Mouse (Mus musculus) heart, embryonic 15.5 days (tissue): ENCODE measurements around the gene Mast1. TPM values are rescaled to one million over a fixed set of nuclear protein-coding genes. Genes with fewer than 3 reads are reported as not detected.
A peak's percentile ranks its signal among the peaks of the same experiment; 100 is the strongest.

Experiments used
- ATAC-seq: fragments of 200-750 bp; cut with Nextera tagmentation; replicated peaks from 2 replicates; pipeline ENCODE4 v1.8.0; 2017; ENCODE audit warnings: low read depth, moderate TSS enrichment; ENCODE audit not compliant: insufficient number of reproducible peaks, insufficient read depth, low FRiP score
- H3K27ac ChIP-seq: fragments of 300-500 bp; sonication (generic); 2 replicates; pipeline ENCODE4 v1.5.1; 2015; ENCODE audit warnings: mild to moderate bottlenecking, inconsistent platforms
- H3K27me3 ChIP-seq: fragments of 300-500 bp; sonication (generic); 2 replicates; pipeline ENCODE4 v1.6.1; 2015; ENCODE audit warnings: inconsistent platforms
- H3K36me3 ChIP-seq: fragments of 300-500 bp; sonication (generic); 2 replicates; pipeline ENCODE4 v1.6.1; 2015; ENCODE audit warnings: mild to moderate bottlenecking, inconsistent platforms
- H3K4me1 ChIP-seq: fragments of 300-500 bp; sonication (generic); replicated peaks from 2 replicates; pipeline ENCODE4 v1.6.1; 2015; ENCODE audit warnings: inconsistent platforms
- H3K4me2 ChIP-seq: fragments of 300-500 bp; sonication (generic); 2 replicates; pipeline ENCODE4 v1.6.1; 2015; ENCODE audit warnings: inconsistent platforms, mild to moderate bottlenecking, moderate library complexity
- H3K4me3 ChIP-seq: fragments of 300-500 bp; sonication (generic); 2 replicates; pipeline ENCODE4 v1.5.1; 2015; ENCODE audit warnings: mild to moderate bottlenecking, inconsistent platforms
- H3K9ac ChIP-seq: fragments of 300-500 bp; sonication (generic); 2 replicates; pipeline ENCODE4 v1.6.1; 2015; ENCODE audit warnings: mild to moderate bottlenecking, inconsistent platforms
- H3K9me3 ChIP-seq: fragments of 300-500 bp; sonication (generic); replicated peaks from 2 replicates; pipeline ENCODE4 v1.6.1; 2016; ENCODE audit warnings: inconsistent platforms
- WGBS: fragments of 180-500 bp; shearing (Covaris S2); methylation state at CpG from one replicate; pipeline ENCODE4 v1.1.7; 2015; ENCODE audit warnings: mixed read lengths; 5-methylcytosine and 5-hydroxymethylcytosine counted together
- microRNA-seq: library from miRNA; unstranded; fragments of <30 nt; microRNA quantifications from one replicate; pipeline ENCODE4, GENCODE M21; 2016
- polyA plus RNA-seq: library from polyadenylated mRNA; unstranded; fragments of >200 nt; fragmentation: Nextera tagmentation; extraction: Ambion mirVana; gene quantifications from 2 replicates; pipeline ENCODE4 v1.2.1, GENCODE M21; 2015

The Mast1 gene
- polyA plus RNA-seq, 1 experiment from 2014 or later, result 0.09 TPM

DNA sequence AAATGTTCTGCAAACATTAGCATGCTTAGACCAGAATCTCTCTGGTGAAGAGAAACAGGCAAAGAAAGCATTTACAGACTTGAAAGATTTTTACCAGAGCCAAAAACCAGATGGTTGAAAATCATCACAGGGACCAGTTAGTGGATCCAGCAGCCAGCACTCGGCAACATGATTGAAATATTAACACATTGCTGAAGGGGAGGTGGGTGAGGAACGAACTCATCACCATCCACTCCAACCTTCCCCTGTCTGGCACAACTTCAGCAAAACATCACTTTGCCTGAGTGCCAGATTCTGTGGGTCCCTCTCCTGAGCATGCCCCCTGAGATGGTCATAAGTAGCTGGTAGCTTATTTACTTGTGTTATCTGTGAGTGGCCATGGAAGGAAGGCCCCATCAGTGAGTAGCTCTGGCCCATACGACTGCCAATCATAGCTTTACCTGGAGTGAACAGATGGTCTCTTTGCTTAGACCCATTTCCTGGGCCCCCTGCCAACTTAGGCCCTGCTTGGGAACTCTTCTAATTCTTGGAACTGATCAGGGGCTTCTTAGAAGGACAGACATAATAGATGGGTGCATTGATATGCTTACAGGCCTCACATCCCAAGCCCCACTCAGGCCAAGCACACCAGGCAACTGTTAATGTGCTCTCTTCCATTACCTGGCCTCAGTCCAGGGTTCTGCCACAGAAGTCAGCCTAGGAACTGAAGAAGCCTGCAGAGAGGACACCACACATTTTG, 59.7 kb downstream of the Mast1 start:
- no peaks in the 10 kb centered on the region for H3K9me3 ChIP-seq
- ATAC-seq, result no peak
- peaks cover 4% of the 10 kb centered on the region for H3K4me1 ChIP-seq
- WGBS, result 75% methylated on average over 3 of the region's 3 CpGs
- H3K27me3 ChIP-seq, result no peaks in the 10 kb centered on the region
- H3K4me2 ChIP-seq, result no peak overlapping the region
- H3K36me3 ChIP-seq, result no peaks in the 10 kb centered on the region
- H3K4me3 ChIP-seq, result no peak overlapping the region
- H3K27ac ChIP-seq, result no peak overlapping the region
- no peak overlapping the region for H3K9ac ChIP-seq

DNA sequence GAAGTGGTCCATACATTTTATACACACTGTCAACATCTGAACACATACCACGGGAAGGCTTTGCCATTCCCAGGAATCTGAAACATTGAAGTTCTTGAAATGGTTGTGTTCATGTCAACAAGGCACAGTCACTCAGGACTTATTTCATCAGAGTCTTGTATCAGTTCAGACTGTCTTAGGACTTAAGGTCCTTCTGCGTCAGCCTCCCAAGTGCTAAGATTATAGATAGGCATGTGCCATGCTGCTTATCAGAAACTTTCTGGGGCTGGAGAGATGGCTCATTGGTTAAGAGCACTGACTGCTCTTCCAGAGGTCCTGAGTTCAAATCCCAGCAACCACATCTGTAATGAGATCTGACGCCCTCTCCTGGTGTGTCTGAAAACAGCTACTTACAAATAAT, 62.8 kb downstream of the Mast1 start:
- 74% methylated on average over 3 of the region's 3 CpGs for WGBS
- no peaks in the 10 kb centered on the region for H3K36me3 ChIP-seq
- no peak overlapping the region for H3K4me3 ChIP-seq
- H3K27me3 ChIP-seq, result no peaks in the 10 kb centered on the region
- no peaks in the 10 kb centered on the region for H3K9me3 ChIP-seq
- no peak overlapping the region for H3K9ac ChIP-seq
- no peak for ATAC-seq
- H3K27ac ChIP-seq, result no peak overlapping the region
- no peak overlapping the region for H3K4me2 ChIP-seq
- H3K4me1 ChIP-seq, result peaks cover 14% of the 10 kb centered on the region

DNA sequence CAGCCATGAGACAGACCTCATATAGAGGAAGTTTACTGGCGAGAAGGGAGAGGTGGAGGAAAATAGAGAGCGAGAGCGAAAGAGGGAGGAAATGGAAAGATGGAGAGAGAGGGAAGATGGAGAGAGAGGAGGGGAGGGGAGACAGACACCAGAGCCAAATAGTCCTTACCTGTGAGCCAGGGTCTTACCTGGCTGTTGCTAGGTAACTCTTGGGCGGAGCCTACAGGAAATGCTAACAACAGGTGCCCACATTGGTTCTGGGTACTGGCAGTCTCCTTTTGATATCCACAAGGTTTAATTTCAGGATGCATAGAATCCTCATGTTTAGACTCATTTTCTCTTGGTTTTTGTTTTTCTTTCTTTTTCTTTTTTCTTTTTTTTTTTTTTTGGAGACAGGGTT, 64.1 kb downstream of the Mast1 start:
- 63% methylated on average over 4 of the region's 4 CpGs for WGBS
- Histone ChIP-seq H3K36me3 (peaks cover 12% of the 10 kb centered on the region), H3K4me2 (peak overlapping the region; percentile 88), H3K27me3 (no peaks in the 10 kb centered on the region), H3K9ac (no peak overlapping the region), H3K4me3 (peak overlapping the region; percentile 53), H3K4me1 (peaks cover 14% of the 10 kb centered on the region), H3K9me3 (no peaks in the 10 kb centered on the region), H3K27ac (no peak overlapping the region)
- no peak for ATAC-seq

DNA sequence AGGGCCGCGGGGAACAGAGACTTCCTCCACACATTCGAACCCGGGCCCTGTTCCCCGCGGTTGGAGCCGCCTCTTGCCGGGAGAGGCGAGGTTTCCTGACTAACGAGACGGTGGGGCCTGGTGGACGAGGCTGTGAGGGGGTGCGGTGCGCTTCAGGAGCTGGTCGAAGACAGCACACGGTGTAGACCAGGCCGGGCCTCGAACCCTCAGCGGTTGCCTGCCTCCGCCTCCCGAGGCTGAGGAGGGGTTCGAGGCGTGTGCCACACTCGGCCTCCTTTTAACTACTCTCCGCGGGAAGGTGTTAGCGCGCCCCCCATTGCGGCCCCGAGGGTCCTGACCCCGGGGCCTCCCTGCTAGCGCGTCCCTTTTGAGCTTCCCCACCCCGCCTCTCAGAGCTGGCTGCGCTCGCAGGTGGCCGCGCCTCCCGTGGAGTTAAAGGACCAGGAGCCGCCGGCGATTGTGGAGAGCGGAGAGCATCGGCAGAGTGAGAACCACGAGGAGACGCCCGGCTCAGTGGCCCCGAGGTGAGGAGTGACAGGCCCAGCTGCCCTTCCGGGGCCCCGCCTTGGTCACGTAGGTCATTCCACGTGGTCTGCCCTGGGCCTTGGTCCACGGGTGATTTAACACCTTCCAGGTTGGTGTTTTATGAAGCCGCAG, 64.7 kb downstream of the Mast1 start:
- 2% methylated on average over 54 of the region's 54 CpGs for WGBS
- H3K4me2 ChIP-seq, result peak overlapping the region; percentile 88
- H3K9ac ChIP-seq, result peak overlapping the region; percentile 59
- peak overlapping the region; percentile 53 for H3K4me3 ChIP-seq
- H3K27ac ChIP-seq, result no peak overlapping the region
- peak; percentile 70 for ATAC-seq
- H3K9me3 ChIP-seq, result no peaks in the 10 kb centered on the region
- H3K4me1 ChIP-seq, result peaks cover 14% of the 10 kb centered on the region
- H3K27me3 ChIP-seq, result no peaks in the 10 kb centered on the region
- H3K36me3 ChIP-seq, result peaks cover 17% of the 10 kb centered on the region

DNA sequence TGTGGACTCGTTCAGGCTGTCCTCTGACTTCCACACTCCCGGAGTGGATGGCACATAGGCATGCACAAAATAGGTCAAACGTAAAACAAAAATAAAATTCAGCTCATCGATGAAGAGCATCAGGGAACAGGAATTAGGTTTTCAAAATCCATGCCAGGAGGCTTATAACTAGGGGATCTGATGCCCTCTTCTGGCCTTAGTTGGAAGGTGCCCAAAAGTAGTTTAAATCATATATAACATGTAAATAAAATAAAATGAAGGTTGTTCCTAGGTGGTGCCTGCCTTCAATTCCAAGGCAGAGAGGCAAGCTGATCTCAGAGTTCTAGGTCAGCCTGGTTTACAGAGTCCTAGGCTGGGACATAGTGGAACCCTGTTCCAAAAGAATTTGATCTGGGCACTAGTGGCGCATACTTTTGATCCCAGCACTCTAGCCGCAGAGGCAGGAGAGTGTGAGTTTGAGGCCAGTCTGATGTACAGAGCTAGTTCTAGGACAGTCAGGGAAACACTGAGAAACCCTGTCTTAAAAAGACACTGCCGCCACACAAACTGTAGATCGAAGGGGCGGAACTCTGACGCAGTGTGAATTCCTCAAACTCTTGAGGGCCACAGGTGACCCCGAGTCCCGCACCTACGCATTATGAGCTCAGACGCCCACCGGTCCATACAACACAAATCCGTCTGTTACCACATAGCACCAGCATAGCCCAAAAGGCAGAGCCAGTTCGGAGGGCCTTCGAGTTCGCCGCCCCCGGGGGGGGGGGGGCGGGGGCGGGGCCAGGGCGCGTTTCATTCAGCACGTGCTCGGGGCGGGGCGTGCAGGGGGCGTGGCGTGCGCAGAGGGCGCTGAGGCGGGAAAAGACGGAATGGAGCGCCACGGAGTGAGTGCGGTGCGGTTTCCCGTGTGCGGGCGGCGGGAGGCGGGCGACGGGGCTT, 65.5 kb downstream of the Mast1 start, which contains the start of gene Syce2:
Gene Syce2, plus strand, starts transcription at position 736 of the 933 bp plus-strand sequence.
- peaks cover 25% of the 10 kb centered on the region for H3K36me3 ChIP-seq
- peak; percentile 71 for ATAC-seq
- H3K9ac ChIP-seq, result peak within 1 kb of the TSS; percentile 59
- peak within 1 kb of the TSS; percentile 88 for H3K4me2 ChIP-seq
- WGBS, result 11% methylated on average over 44 of the region's 46 CpGs
- no peaks in the 10 kb centered on the region for H3K27me3 ChIP-seq
- H3K27ac ChIP-seq, result no peak within 1 kb of the TSS
- peak within 1 kb of the TSS; percentile 53 for H3K4me3 ChIP-seq
- no peaks in the 10 kb centered on the region for H3K9me3 ChIP-seq
- peaks cover 14% of the 10 kb centered on the region for H3K4me1 ChIP-seq

Small RNAs within 50 kb of the gene (microRNA-seq; reads per million reads assigned to microRNA genes)
- not detected for gene Gm24197
- gene Mir7069, result 2.1 reads per million, percentile 2 among the genes with 10 or more reads in this experiment

Other genes starting within 250 kb of the Mast1 start
- 10.7 and 14.6 TPM in 2 replicates for gene Nacc1, start 249.5 kb downstream of the Mast1 start, polyA plus RNA-seq
- 9.2 and 13.2 TPM in 2 replicates for gene Lyl1, start 235.9 kb downstream of the Mast1 start, polyA plus RNA-seq
- 4.5 TPM in 2 replicates for gene G430095P16Rik, start 214.4 kb downstream of the Mast1 start, polyA plus RNA-seq
- 15.0 and 20.8 TPM in 2 replicates for gene Nfix, start 137.0 kb downstream of the Mast1 start, polyA plus RNA-seq
- gene Dand5, start 114.5 kb downstream of the Mast1 start, polyA plus RNA-seq, result 5.8 and 6.4 TPM in 2 replicates
- gene Gadd45gip1, start 105.8 kb downstream of the Mast1 start, polyA plus RNA-seq, result 45.3 and 46.5 TPM in 2 replicates
- gene Rad23a, start 96.7 kb downstream of the Mast1 start, polyA plus RNA-seq, result 107 and 123 TPM in 2 replicates
- gene Calr, start 90.4 kb downstream of the Mast1 start, polyA plus RNA-seq, result 525 and 658 TPM in 2 replicates
- 44.5 and 62.5 TPM in 2 replicates for gene Farsa, start 80.4 kb downstream of the Mast1 start, polyA plus RNA-seq
- 23.0 and 32.6 TPM in 2 replicates for gene Syce2, start 65.2 kb downstream of the Mast1 start, polyA plus RNA-seq
- 36.4 and 40.1 TPM in 2 replicates for gene Gcdh, start 43.4 kb downstream of the Mast1 start, polyA plus RNA-seq
- 1.1 and 4.9 TPM in 2 replicates for gene Klf1, start 35.4 kb downstream of the Mast1 start, polyA plus RNA-seq
- gene Dnase2a, start 28.8 kb downstream of the Mast1 start, polyA plus RNA-seq, result 4.3 and 7.3 TPM in 2 replicates
- 0.26 TPM in 1 of 2 replicates, not detected in the other for gene Rtbdn, start 9.6 kb upstream of the Mast1 start, polyA plus RNA-seq
- gene Gm49661, start 32.1 kb upstream of the Mast1 start, polyA plus RNA-seq, result not detected in 2 replicates
- 596 and 644 TPM in 2 replicates for gene Prdx2, start 32.2 kb upstream of the Mast1 start, polyA plus RNA-seq
- 62.9 and 83.7 TPM in 2 replicates for gene Rnaseh2a, start 32.4 kb upstream of the Mast1 start, polyA plus RNA-seq
- 11.0 and 16.6 TPM in 2 replicates for gene Junb, start 41.4 kb upstream of the Mast1 start, polyA plus RNA-seq
- 5.3 and 8.8 TPM in 2 replicates for gene Hook2, start 53.2 kb upstream of the Mast1 start, polyA plus RNA-seq
- gene Best2, start 77.2 kb upstream of the Mast1 start, polyA plus RNA-seq, result not detected in 2 replicates
- gene Asna1, start 87.9 kb upstream of the Mast1 start, polyA plus RNA-seq, result 97.7 and 106 TPM in 2 replicates
- gene Trir, start 89.5 kb upstream of the Mast1 start, polyA plus RNA-seq, result 68.4 and 77.2 TPM in 2 replicates
- 17.7 and 22.8 TPM in 2 replicates for gene Tnpo2, start 99.6 kb upstream of the Mast1 start, polyA plus RNA-seq
- gene Fbxw9, start 122.7 kb upstream of the Mast1 start, polyA plus RNA-seq, result 15.4 and 22.2 TPM in 2 replicates
- not detected in 2 replicates for gene Gm5741, start 130.6 kb upstream of the Mast1 start, polyA plus RNA-seq
- gene Dhps, start 134.4 kb upstream of the Mast1 start, polyA plus RNA-seq, result 46.1 and 52.8 TPM in 2 replicates
- gene Wdr83os, start 143.4 kb upstream of the Mast1 start, polyA plus RNA-seq, result 106 and 110 TPM in 2 replicates
- gene Wdr83, start 143.9 kb upstream of the Mast1 start, polyA plus RNA-seq, result 33.1 and 40.8 TPM in 2 replicates
- gene Man2b1, start 145.9 kb upstream of the Mast1 start, polyA plus RNA-seq, result 30.6 and 41.2 TPM in 2 replicates
- gene Zfp791, start 185.7 kb upstream of the Mast1 start, polyA plus RNA-seq, result 0.81 and 1.5 TPM in 2 replicates
- not detected in 2 replicates for gene Cks1brt, start 214.6 kb upstream of the Mast1 start, polyA plus RNA-seq